Mouse (Mus musculus): ENCODE data around the gene Vps18.
A peak's percentile ranks its signal among the peaks of the same experiment; 100 is the strongest.

The Vps18 gene

DNA sequence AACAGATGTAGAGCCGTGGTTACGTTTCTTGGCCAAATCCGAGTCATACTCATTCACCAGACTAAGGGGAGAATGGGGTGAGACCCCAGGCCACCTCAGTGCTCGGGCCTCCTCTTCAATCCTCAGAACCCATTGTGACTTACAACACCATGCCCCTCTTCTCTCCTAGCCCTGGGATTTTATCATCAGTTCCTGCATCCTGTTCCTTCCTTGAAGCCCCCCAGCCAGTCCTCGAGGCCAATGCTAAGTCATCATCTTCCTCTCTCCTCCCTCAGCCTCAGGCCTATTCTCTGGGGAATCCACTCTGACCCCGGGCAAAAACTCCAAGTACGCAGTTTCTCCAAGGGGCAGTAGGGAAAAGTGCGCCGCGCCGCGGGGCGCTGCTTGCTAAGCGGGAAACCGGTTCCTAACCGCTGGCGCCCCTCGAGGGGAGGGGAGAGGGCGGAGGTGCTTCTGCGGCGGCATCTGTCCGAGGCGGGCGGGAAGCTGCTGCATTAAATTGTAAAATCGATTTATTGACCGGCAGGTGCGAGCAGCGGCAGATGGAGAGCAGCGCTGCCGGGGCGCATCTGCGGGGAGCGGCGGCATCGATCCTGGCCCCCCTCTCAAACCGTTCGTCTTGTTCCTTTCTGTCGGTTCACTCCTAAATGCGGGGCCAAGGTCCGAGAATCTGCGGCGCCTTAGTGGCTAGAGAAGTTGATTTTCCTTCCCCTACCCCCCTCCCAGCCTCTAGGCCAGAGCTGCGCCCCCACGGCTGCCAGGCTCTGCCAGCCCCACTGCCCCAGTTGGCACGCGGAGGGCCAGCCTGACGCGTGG is 33.4 kb downstream of the Vps18 start:
- peak in 1 of 2 experiments; percentile 17 for DNase-seq (ENCODE audit: low spot score in 2 of 2)

- DNase-seq (ENCODE audit: low spot score in 2 of 2) = no peak
Observed at GRCm38 (mm10) chr2:119322587-119323300, 34.2 kb downstream of the Vps18 start.

GRCm38 (mm10) chr2:119323866-119324575 is 35.5 kb downstream of the Vps18 start:
- DNase-seq (ENCODE audit: low spot score in 2 of 2) = no peak

DNA sequence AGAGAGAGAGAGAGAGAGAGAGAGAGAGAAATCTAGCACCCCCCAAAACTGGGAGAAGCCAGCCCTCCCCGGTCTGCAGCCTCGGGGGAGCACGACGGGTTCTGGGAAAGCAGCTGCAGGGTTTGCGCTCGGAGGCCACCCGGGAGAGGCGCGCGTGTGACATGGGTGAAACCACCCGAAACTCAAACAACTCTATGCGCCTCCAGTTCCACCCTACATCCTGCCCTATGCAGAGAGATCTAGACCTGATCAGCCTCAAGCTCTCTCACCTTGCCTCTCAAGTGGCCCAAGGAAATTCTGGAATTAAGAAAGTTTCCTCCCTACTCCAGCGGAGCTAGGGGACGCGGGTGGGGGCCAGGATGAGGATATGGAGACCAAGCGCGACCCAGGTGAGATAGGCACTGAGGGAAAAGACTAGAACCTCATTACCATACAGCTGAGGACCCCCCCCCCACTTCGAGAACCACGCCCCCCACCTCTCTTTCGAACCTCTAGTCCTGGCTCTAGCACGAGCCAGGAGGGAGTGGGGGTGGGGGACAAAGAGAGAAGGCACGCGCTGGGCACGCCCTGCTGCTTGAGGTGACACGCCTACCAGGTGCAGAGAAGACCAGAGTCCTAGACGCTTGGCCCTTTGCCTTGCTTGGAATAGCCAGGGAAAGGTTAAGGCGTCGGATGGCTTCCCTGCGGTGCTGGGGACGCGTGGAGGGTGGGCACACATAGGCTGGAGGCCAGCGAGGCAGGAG is 36.2 kb downstream of the Vps18 start:
- no peak for DNase-seq (ENCODE audit: low spot score in 2 of 2)

DNA sequence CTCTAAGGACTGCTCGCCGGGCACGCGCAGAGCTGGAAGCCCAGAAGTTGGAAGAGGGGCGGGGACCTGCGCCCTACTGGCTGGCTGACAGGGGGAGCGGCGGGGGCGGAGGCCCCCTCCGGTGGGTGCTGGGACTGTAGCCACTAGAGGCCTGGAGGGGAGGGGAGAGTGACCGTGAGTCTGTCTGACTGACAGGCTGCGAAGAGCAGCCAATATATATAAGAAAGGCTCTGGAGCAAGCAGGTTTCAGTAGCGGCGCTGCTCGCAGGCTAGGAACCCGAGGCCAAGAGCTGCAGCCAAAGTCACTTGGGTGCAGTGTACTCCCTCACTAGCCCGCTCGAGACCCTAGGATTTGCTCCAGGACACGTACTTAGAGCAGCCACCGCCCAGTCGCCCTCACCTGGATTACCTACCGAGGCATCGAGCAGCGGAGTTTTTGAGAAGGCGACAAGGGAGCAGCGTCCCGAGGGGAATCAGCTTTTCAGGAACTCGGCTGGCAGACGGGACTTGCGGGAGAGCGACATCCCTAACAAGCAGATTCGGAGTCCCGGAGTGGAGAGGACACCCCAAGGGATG is 37.1 kb downstream of the Vps18 start, which contains the start of gene Dll4:
Gene Dll4 (plus strand): TSS at position 217 of the 576 bp plus-strand sequence.
- DNase-seq (ENCODE audit: low spot score in 2 of 2) = no peak

- no peak for DNase-seq (ENCODE audit: low spot score in 2 of 2)
Observed at GRCm38 (mm10) chr2:119326161-119327101, 37.9 kb downstream of the Vps18 start.

- no peak for DNase-seq (ENCODE audit: low spot score in 2 of 2)
Observed at GRCm38 (mm10) chr2:119327102-119327480, 38.6 kb downstream of the Vps18 start.

- no peak for DNase-seq (ENCODE audit: low spot score in 2 of 2)
Observed at GRCm38 (mm10) chr2:119327942-119328526, 39.5 kb downstream of the Vps18 start.

GRCm38 (mm10) chr2:119328546-119328945 is 40.0 kb downstream of the Vps18 start:
- DNase-seq (ENCODE audit: low spot score in 2 of 2) = no peak

DNA sequence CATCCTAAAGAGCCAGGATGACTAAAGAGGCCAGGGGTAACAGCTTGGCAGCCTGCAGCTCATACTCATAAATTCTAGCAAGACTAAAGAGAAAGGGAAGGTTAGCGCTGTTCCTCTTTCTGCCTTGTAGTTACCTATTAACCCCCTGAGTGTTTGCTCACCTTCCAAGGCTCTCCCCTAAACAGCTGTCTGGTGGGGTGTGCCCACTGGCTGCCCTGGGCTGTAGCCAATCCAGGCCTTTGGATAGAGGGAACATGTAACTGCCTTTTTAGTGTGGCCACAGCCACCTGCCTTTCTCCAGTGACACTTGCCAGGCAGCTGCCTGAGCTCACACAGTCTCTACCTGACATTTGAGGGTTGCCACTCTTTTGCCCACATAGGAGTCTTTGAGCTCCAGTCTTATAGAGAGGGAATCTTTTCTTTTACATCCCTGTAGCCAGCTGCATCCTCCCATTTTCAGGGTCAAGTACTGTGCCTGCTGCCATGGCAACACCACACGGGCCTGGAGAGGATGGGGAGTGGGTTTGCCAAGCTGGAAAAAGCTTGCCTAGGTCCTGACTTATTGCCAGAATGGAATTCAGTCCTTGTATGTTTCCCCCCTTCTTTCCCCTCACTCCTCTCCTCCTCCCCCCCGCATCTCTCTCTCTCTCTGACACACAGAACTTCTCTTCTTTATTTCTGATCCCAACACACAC is 40.7 kb downstream of the Vps18 start:
- DNase-seq (ENCODE audit: low spot score in 2 of 2) = no peak

DNA sequence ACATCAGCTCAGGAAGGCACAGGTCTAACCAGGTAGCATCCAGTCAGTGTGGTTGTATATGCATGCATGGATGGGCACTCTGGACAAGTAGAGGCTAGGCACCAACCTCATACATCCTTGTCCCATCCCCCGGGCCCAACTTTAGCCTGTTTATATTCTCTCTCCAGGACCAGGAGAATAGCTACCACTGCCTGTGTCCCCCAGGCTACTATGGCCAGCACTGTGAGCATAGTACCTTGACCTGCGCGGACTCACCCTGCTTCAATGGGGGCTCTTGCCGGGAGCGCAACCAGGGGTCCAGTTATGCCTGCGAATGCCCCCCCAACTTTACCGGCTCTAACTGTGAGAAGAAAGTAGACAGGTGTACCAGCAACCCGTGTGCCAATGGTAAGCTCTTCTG is 42.3 kb downstream of the Vps18 start:
- DNase-seq (ENCODE audit: low spot score in 2 of 2) = no peak

GRCm38 (mm10) chr2:119332177-119332661 is 43.7 kb downstream of the Vps18 start:
- DNase-seq (ENCODE audit: low spot score in 2 of 2) = no peak

DNA sequence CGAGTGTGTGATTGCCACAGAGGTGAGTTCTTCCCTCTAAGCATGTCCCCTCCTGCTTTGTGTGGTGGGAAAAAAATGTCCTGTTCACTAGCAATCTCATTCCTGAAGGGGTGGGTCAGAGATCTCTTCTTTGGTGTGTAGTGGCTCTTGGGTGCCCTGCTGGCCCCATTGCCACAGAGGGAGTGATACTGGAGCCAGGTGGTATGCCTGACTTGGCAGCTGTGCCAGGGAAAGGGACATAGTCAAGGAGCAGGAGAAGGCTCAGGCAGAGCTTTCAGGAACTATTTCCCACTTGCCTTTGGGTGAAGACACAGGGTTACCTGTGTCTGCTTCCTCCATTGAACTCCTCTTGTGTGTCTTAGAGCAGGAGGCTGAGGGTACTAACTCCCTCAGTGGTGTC is 45.6 kb downstream of the Vps18 start:
- DNase-seq (ENCODE audit: low spot score in 2 of 2) = no peak

- DNase-seq (ENCODE audit: low spot score in 2 of 2) = no peak
Observed at GRCm38 (mm10) chr2:119334964-119335525, 46.5 kb downstream of the Vps18 start.

GRCm38 (mm10) chr2:119335535-119335934 is 47.0 kb downstream of the Vps18 start:
- DNase-seq (ENCODE audit: low spot score in 2 of 2) = no peak

DNA sequence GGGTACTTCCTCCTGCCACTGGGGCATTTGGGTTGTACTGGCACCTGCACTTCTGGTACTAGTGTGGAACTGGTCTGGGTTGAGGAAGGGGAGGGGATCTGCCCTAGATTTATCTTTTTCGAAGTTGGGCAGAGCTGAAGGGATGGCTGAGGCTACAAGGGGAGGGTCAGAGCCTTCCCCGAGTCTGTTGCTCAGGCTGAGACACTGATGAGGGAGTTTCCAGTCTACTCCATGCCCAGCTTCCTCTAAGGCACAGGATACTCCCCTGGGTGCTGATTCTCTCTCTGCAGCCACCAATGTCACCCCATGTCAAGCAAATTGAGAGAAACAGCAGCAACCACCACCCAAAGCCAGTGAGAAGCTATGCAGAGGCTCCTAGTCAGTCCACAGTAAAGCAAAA is 47.5 kb downstream of the Vps18 start:
- DNase-seq (ENCODE audit: low spot score in 2 of 2) = no peak

DNA sequence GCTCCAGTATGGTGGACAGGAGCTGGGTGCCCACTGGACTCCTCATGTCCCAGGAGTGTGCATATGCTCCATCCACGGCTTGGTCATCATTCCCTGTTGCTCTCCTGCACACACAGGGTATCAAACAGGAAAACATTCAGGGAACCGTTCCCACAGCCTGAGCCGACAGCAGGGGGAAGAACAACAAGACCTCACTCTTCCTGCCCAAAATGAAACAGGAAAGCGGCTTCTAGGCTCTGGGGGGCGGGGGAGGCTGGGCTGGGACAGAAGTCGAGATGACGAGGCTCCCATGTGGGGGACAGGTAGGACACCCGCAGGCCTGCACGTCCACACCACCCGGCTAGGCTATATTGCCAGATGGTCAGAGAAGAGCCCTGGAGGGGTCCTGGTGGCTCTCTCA is 47.9 kb downstream of the Vps18 start:
- DNase-seq (ENCODE audit: low spot score in 2 of 2) = no peak

GRCm38 (mm10) chr2:119337425-119338265 is 49.1 kb downstream of the Vps18 start:
- DNase-seq (ENCODE audit: low spot score in 2 of 2) = peak; percentile 82 to 91

Measured in urinary bladder, postnatal 4 days (tissue).